Mouse (Mus musculus) brain, embryonic 14.5 days (tissue): Measurements from ENCODE around the gene Tpt1. TPM values are rescaled to one million over a fixed set of nuclear protein-coding genes. Genes with fewer than 3 reads are reported as not detected.

Experiments
- DNase-seq: peaks from one replicate; pipeline ENCODE4 v3.0.0-alpha.2; 2011; ENCODE audit warnings: low read depth
- CTCF ChIP-seq: fragments of 200-500 bp; IDR thresholded peaks from 2 replicates; pipeline ENCODE4 v1.5.1; 2012; ENCODE audit warnings: inconsistent platforms, mild to moderate bottlenecking, moderate library complexity, borderline replicate concordance; ENCODE audit not compliant: insufficient read depth, insufficient read length; ENCODE audit errors: extremely low read depth
- POLR2A ChIP-seq: fragments of 200-500 bp; IDR thresholded peaks from 2 replicates; pipeline ENCODE4 v1.6.1; 2012; ENCODE audit warnings: mild to moderate bottlenecking, inconsistent platforms, borderline replicate concordance; ENCODE audit not compliant: poor library complexity, insufficient read depth, insufficient read length, severe bottlenecking; ENCODE audit errors: extremely low read depth
- polyA plus RNA-seq: library from polyadenylated mRNA; depleted of rRNA; stranded (reverse); fragments of >200 nt; gene quantifications from 2 replicates; pipeline ENCODE4 v1.2.3, GENCODE M21; 2012; rRNA removed

The Tpt1 gene
- polyA plus RNA-seq, 1 experiment = 1,780 TPM

DNA sequence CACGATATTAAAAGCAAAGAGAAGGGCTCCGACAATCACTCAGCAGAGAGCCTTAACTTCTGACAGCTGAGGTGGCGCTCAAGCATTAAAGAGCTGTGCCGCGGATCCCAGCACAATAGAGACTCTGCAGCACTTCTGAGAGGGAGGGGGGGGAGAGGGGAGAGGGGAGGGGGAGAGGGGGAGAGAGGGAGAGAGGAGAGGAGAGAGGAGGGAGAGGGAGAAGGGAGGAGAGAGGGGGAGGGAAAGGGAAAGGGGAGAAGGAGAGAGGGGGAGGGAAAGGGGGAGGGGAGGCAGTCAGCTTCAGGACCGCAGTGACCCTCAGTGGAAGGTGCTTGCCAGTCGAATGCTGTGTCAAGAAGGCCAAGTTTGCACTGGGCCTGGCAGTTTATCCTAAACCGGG is 34.1 kb downstream of the Tpt1 start:
- DNase-seq = peak; percentile 79
- TF ChIP-seq POLR2A (no peak), CTCF (no peak)

GRCm38 (mm10) chr14:75881856-75882255 is 37.0 kb downstream of the Tpt1 start:
- no peak for DNase-seq
- TF ChIP-seq POLR2A (no peak), CTCF (no peak)

- no peak for DNase-seq
- no peak for TF ChIP-seq POLR2A
- no peak for TF ChIP-seq CTCF
These were observed 38.4 kb downstream of the Tpt1 start for GRCm38 (mm10) chr14:75883330-75883729.

DNA sequence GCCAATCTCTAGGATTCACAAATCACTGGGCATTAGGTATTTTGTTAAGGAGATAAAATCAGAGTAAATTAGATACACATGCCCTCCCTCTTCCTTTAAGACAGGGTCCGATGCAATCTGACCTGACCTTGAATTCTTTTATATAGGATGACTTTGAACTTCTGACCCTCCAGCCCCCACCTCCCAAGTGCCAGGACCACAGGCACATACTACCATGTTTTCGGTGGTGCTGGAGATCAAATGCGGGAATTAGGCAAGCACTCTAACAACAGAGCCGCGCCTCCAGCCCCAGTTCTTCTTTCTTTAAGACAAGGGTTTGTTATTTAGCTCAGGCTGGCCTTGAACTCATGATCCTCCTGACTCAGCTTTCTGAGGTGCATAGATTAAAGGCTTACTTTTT is 39.0 kb downstream of the Tpt1 start:
- no peak for DNase-seq

DNA sequence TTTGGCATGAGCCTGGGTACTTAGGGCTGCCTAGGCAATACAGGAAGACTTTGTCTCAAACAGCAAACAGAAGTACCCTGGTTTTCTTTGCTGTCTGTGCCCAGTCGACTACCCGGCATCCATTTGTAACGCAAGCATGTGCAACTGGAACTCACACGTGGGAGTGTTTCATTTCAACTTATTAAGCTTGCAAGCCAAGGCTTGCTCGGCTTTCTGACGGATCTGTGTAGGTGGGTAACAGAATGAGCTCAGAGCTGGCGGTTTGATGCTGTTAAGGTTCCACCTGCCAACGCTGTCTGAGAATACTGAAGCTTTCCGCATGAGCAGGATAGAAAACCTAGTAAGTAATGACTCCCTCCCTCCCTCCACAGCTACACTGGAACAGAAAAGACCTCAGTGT is 47.2 kb downstream of the Tpt1 start:
- peak; percentile 49 for DNase-seq
- TF ChIP-seq POLR2A (no peak), CTCF (no peak)

More for the DNA sequence above, 39.0 kb downstream of the Tpt1 start:
- no peak for TF ChIP-seq CTCF
- no peak for TF ChIP-seq POLR2A

Other genes starting within 250 kb of the Tpt1 start
- not detected in 2 replicates for gene Erich6b, start 202.8 kb upstream of the Tpt1 start, polyA plus RNA-seq
- 24.4 and 26.8 TPM in 2 replicates for gene Cog3, start 90.6 kb upstream of the Tpt1 start, polyA plus RNA-seq
- gene Slc25a30, start 58.1 kb upstream of the Tpt1 start, polyA plus RNA-seq = 15.1 and 18.3 TPM in 2 replicates
- 3.3 TPM in 2 replicates for gene Kctd4, start 109.9 kb downstream of the Tpt1 start, polyA plus RNA-seq
- gene Gtf2f2, start 165.8 kb downstream of the Tpt1 start, polyA plus RNA-seq = 22.6 and 22.8 TPM in 2 replicates